Mouse (Mus musculus): ENCODE results near the gene Fgf14. TPM values are rescaled to one million over a fixed set of nuclear protein-coding genes. Genes with fewer than 3 reads are reported as not detected.
"Not testable (repeated sequence)": the region's sequence is repeated elsewhere in the genome, so short reads cannot be mapped to it uniquely, and the experiment has no call there.

The Fgf14 gene
- polyA plus RNA-seq, 1 experiment from 2014 or later = 31.9 TPM

GRCm38 (mm10) chr14:124147378-124147777, 529.5 kb downstream of the Fgf14 start:
- H3K27me3 ChIP-seq = no peaks in the 10 kb centered on the region
- H3K9ac ChIP-seq = no peak overlapping the region
- H3K27ac ChIP-seq (replicated peaks) = no peak overlapping the region
- no peaks in the 10 kb centered on the region for H3K36me3 ChIP-seq
- H3K9me3 ChIP-seq = no peaks in the 10 kb centered on the region
- no peak for ATAC-seq (ENCODE audit: low FRiP score, low read depth)
- no peak overlapping the region for H3K4me3 ChIP-seq
- H3K4me1 ChIP-seq (replicated peaks) = no peaks in the 10 kb centered on the region
- no peak overlapping the region for H3K4me2 ChIP-seq

- no peak for ATAC-seq (ENCODE audit: low FRiP score, low read depth)
- no peaks in the 10 kb centered on the region for H3K9me3 ChIP-seq
- no peaks in the 10 kb centered on the region for H3K36me3 ChIP-seq
- H3K4me3 ChIP-seq = no peak overlapping the region
- 90% methylated on average over 1 of the region's 1 CpGs for WGBS
- no peaks in the 10 kb centered on the region for H3K4me1 ChIP-seq (replicated peaks)
- H3K27ac ChIP-seq (replicated peaks) = no peak overlapping the region
- H3K4me2 ChIP-seq = no peak overlapping the region
- no peak overlapping the region for H3K9ac ChIP-seq
- H3K27me3 ChIP-seq = no peaks in the 10 kb centered on the region
Observed at GRCm38 (mm10) chr14:124107205-124107873, 569.6 kb downstream of the Fgf14 start.

- no peaks in the 10 kb centered on the region for H3K4me1 ChIP-seq (replicated peaks)
- no peak overlapping the region for H3K27ac ChIP-seq (replicated peaks)
- no peak for ATAC-seq (ENCODE audit: low FRiP score, low read depth)
- H3K36me3 ChIP-seq = no peaks in the 10 kb centered on the region
- no peak overlapping the region for H3K4me3 ChIP-seq
- no peak overlapping the region for H3K4me2 ChIP-seq
- no peaks in the 10 kb centered on the region for H3K9me3 ChIP-seq
- no peaks in the 10 kb centered on the region for H3K27me3 ChIP-seq
- H3K9ac ChIP-seq = no peak overlapping the region
Observed at GRCm38 (mm10) chr14:124083126-124083525, 593.8 kb downstream of the Fgf14 start.

- H3K36me3 ChIP-seq = no peaks in the 10 kb centered on the region
- no peaks in the 10 kb centered on the region for H3K4me1 ChIP-seq (replicated peaks)
- 86% methylated on average over 1 of the region's 1 CpGs for WGBS
- no peaks in the 10 kb centered on the region for H3K27me3 ChIP-seq
- H3K9me3 ChIP-seq = no peaks in the 10 kb centered on the region
- H3K9ac ChIP-seq = no peak overlapping the region
- no peak overlapping the region for H3K4me3 ChIP-seq
- ATAC-seq (ENCODE audit: low FRiP score, low read depth) = no peak
- H3K27ac ChIP-seq (replicated peaks) = no peak overlapping the region
- no peak overlapping the region for H3K4me2 ChIP-seq
Observed at GRCm38 (mm10) chr14:124044016-124044415, 632.9 kb downstream of the Fgf14 start.

- ATAC-seq (ENCODE audit: low FRiP score, low read depth) = no peak
- no peak overlapping the region for H3K4me3 ChIP-seq
- H3K9ac ChIP-seq = no peak overlapping the region
- peaks cover 13% of the 10 kb centered on the region; the same call in 1 of the 2 replicates for H3K4me1 ChIP-seq (replicated peaks)
- H3K4me2 ChIP-seq = no peak overlapping the region
- no peaks in the 10 kb centered on the region for H3K27me3 ChIP-seq
- H3K9me3 ChIP-seq = no peaks in the 10 kb centered on the region
- H3K27ac ChIP-seq (replicated peaks) = no peak overlapping the region
- 74% methylated on average over 1 of the region's 1 CpGs for WGBS
- no peaks in the 10 kb centered on the region for H3K36me3 ChIP-seq
Observed at GRCm38 (mm10) chr14:124040651-124041050, 636.3 kb downstream of the Fgf14 start.

GRCm38 (mm10) chr14:124037434-124037833, 639.5 kb downstream of the Fgf14 start:
- Histone ChIP-seq H3K4me3 (no peak overlapping the region), H3K36me3 (no peaks in the 10 kb centered on the region), H3K4me1 (replicated peaks) (peaks cover 13% of the 10 kb centered on the region; the same call in 1 of the 2 replicates), H3K27ac (replicated peaks) (no peak overlapping the region; the same call in 1 of the 2 replicates), H3K9ac (no peak overlapping the region), H3K9me3 (no peaks in the 10 kb centered on the region), H3K27me3 (no peaks in the 10 kb centered on the region), H3K4me2 (no peak overlapping the region)
- no peak for ATAC-seq (ENCODE audit: low FRiP score, low read depth)
- WGBS = 47% methylated on average over 4 of the region's 4 CpGs

- H3K27me3 ChIP-seq = no peaks in the 10 kb centered on the region
- H3K9ac ChIP-seq = no peak overlapping the region
- H3K36me3 ChIP-seq = no peaks in the 10 kb centered on the region
- peaks cover 13% of the 10 kb centered on the region; the same call in 1 of the 2 replicates for H3K4me1 ChIP-seq (replicated peaks)
- no peak; the same call in 1 of the 2 replicates for ATAC-seq (ENCODE audit: low FRiP score, low read depth)
- H3K9me3 ChIP-seq = no peaks in the 10 kb centered on the region
- H3K27ac ChIP-seq (replicated peaks) = no peak overlapping the region
- no peak overlapping the region for H3K4me2 ChIP-seq
- H3K4me3 ChIP-seq = no peak overlapping the region
- 6% methylated on average over 1 of the region's 1 CpGs for WGBS
Observed at GRCm38 (mm10) chr14:124036575-124037205, 640.2 kb downstream of the Fgf14 start.

- 36% methylated on average over 3 of the region's 3 CpGs for WGBS
- H3K9me3 ChIP-seq; H3K9ac ChIP-seq; H3K4me3 ChIP-seq; H3K4me2 ChIP-seq; H3K27ac ChIP-seq (replicated peaks); H3K36me3 ChIP-seq; ATAC-seq (ENCODE audit: low FRiP score, low read depth); H3K27me3 ChIP-seq: not testable (repeated sequence)
- peaks cover 13% of the 10 kb centered on the region; the same call in 1 of the 2 replicates for H3K4me1 ChIP-seq (replicated peaks)
Observed at GRCm38 (mm10) chr14:124033302-124033701, 643.6 kb downstream of the Fgf14 start.

GRCm38 (mm10) chr14:124027886-124028670, 648.8 kb downstream of the Fgf14 start:
- Histone ChIP-seq H3K27me3 (no peaks in the 10 kb centered on the region), H3K9ac (no peak overlapping the region), H3K4me1 (replicated peaks) (no peaks in the 10 kb centered on the region), H3K9me3 (no peaks in the 10 kb centered on the region), H3K4me2 (no peak overlapping the region), H3K36me3 (no peaks in the 10 kb centered on the region; the same call in 1 of the 2 replicates), H3K27ac (replicated peaks) (no peak overlapping the region), H3K4me3 (no peak overlapping the region)
- ATAC-seq (ENCODE audit: low FRiP score, low read depth) = no peak
- 89% methylated on average over 1 of the region's 1 CpGs for WGBS

- H3K4me3 ChIP-seq = no peak overlapping the region
- no peak overlapping the region for H3K9ac ChIP-seq
- no peak overlapping the region for H3K27ac ChIP-seq (replicated peaks)
- WGBS = 75% methylated on average over 2 of the region's 2 CpGs
- no peaks in the 10 kb centered on the region for H3K4me1 ChIP-seq (replicated peaks)
- no peaks in the 10 kb centered on the region for H3K27me3 ChIP-seq
- H3K36me3 ChIP-seq = no peaks in the 10 kb centered on the region
- H3K4me2 ChIP-seq = no peak overlapping the region
- no peaks in the 10 kb centered on the region for H3K9me3 ChIP-seq
- no peak for ATAC-seq (ENCODE audit: low FRiP score, low read depth)
Observed at GRCm38 (mm10) chr14:123990591-123991195, 686.2 kb downstream of the Fgf14 start.

GRCm38 (mm10) chr14:123967996-123968395, 708.9 kb downstream of the Fgf14 start:
- H3K4me1 ChIP-seq (replicated peaks) = no peaks in the 10 kb centered on the region
- H3K4me3 ChIP-seq = no peak overlapping the region
- H3K9ac ChIP-seq = no peak overlapping the region
- no peak for ATAC-seq (ENCODE audit: low FRiP score, low read depth)
- H3K36me3 ChIP-seq = no peaks in the 10 kb centered on the region
- WGBS = 79% methylated on average over 6 of the region's 6 CpGs
- H3K27ac ChIP-seq (replicated peaks) = no peak overlapping the region
- H3K9me3 ChIP-seq = no peaks in the 10 kb centered on the region
- H3K27me3 ChIP-seq = no peaks in the 10 kb centered on the region
- H3K4me2 ChIP-seq = no peak overlapping the region

- no peak overlapping the region for H3K4me3 ChIP-seq
- no peaks in the 10 kb centered on the region for H3K4me1 ChIP-seq (replicated peaks)
- no peak for ATAC-seq (ENCODE audit: low FRiP score, low read depth)
- H3K36me3 ChIP-seq = no peaks in the 10 kb centered on the region
- H3K4me2 ChIP-seq = no peak overlapping the region
- H3K27ac ChIP-seq (replicated peaks) = no peak overlapping the region
- H3K9me3 ChIP-seq = no peaks in the 10 kb centered on the region
- H3K27me3 ChIP-seq = no peaks in the 10 kb centered on the region
- H3K9ac ChIP-seq = no peak overlapping the region
- 65% methylated on average over 2 of the region's 2 CpGs for WGBS
Observed at GRCm38 (mm10) chr14:123966531-123966930, 710.4 kb downstream of the Fgf14 start.
